Mouse (Mus musculus): ENCODE results near the gene Prkn. TPM values are rescaled to one million over a fixed set of nuclear protein-coding genes. Genes with fewer than 3 reads are reported as not detected.

Gene Prkn
- polyA plus RNA-seq, 1 experiment from 2014 or later = 2.1 TPM

- ATAC-seq (ENCODE audit: low FRiP score, low read depth) = no peak
- WGBS = 71% methylated on average over 3 of the region's 3 CpGs
Measured at GRCm38 (mm10) chr17:12039922-12040321, 1199.7 kb downstream of the Prkn start.

GRCm38 (mm10) chr17:12040546-12040945, 1200.4 kb downstream of the Prkn start:
- Histone ChIP-seq H3K9me3 (no peaks in the 10 kb centered on the region), H3K4me2 (replicated peaks) (no peak overlapping the region), H3K9ac (no peak overlapping the region), H3K27me3 (peaks cover 8% of the 10 kb centered on the region), H3K4me3 (no peak overlapping the region), H3K27ac (no peak overlapping the region), H3K4me1 (peaks cover 7% of the 10 kb centered on the region; the same call in 1 of the 2 replicates), H3K36me3 (no peaks in the 10 kb centered on the region)
- no peak for ATAC-seq (ENCODE audit: low FRiP score, low read depth)
- WGBS = 77% methylated on average over 5 of the region's 5 CpGs

More at GRCm38 (mm10) chr17:12039922-12040321, 1199.7 kb downstream of the Prkn start:
- no peak overlapping the region for H3K4me2 ChIP-seq (replicated peaks)
- H3K27me3 ChIP-seq = peaks cover 13% of the 10 kb centered on the region
- H3K4me1 ChIP-seq = peaks cover 5% of the 10 kb centered on the region; the same call in 1 of the 2 replicates
- no peaks in the 10 kb centered on the region for H3K36me3 ChIP-seq
- H3K4me3 ChIP-seq = no peak overlapping the region
- H3K9ac ChIP-seq = no peak overlapping the region
- H3K9me3 ChIP-seq = no peaks in the 10 kb centered on the region
- H3K27ac ChIP-seq = no peak overlapping the region

- H3K36me3 ChIP-seq = no peaks in the 10 kb centered on the region
- ATAC-seq (ENCODE audit: low FRiP score, low read depth) = no peak
- H3K4me3 ChIP-seq = no peak overlapping the region
- no peaks in the 10 kb centered on the region for H3K9me3 ChIP-seq
- no peak overlapping the region for H3K4me2 ChIP-seq (replicated peaks)
- H3K27ac ChIP-seq = no peak overlapping the region
- WGBS = 89% methylated on average over 5 of the region's 5 CpGs
- H3K9ac ChIP-seq = no peak overlapping the region
- peaks cover 12% of the 10 kb centered on the region for H3K4me1 ChIP-seq
- H3K27me3 ChIP-seq = peaks cover 12% of the 10 kb centered on the region
Measured at GRCm38 (mm10) chr17:12041091-12041655, 1201.0 kb downstream of the Prkn start.

GRCm38 (mm10) chr17:12042561-12043256, 1202.5 kb downstream of the Prkn start:
- no peak overlapping the region for H3K27ac ChIP-seq
- H3K27me3 ChIP-seq = peaks cover 12% of the 10 kb centered on the region
- WGBS = 64% methylated on average over 14 of the region's 14 CpGs
- peaks cover 13% of the 10 kb centered on the region for H3K4me1 ChIP-seq
- no peak overlapping the region for H3K9ac ChIP-seq
- H3K36me3 ChIP-seq = no peaks in the 10 kb centered on the region
- ATAC-seq (ENCODE audit: low FRiP score, low read depth) = no peak
- no peak overlapping the region for H3K4me2 ChIP-seq (replicated peaks)
- no peak overlapping the region for H3K4me3 ChIP-seq
- no peaks in the 10 kb centered on the region for H3K9me3 ChIP-seq

GRCm38 (mm10) chr17:12044222-12044621, 1204.0 kb downstream of the Prkn start:
- no peak for ATAC-seq (ENCODE audit: low FRiP score, low read depth)
- peak overlapping the region; percentile 32; the same call in 1 of the 2 replicates for H3K4me2 ChIP-seq (replicated peaks)
- H3K4me1 ChIP-seq = peaks cover 13% of the 10 kb centered on the region
- H3K27me3 ChIP-seq = peaks cover 12% of the 10 kb centered on the region
- H3K27ac ChIP-seq = no peak overlapping the region
- no peak overlapping the region for H3K9ac ChIP-seq
- H3K4me3 ChIP-seq = no peak overlapping the region
- H3K9me3 ChIP-seq = no peaks in the 10 kb centered on the region
- 54% methylated on average over 8 of the region's 8 CpGs for WGBS
- H3K36me3 ChIP-seq = no peaks in the 10 kb centered on the region

- Histone ChIP-seq H3K9ac (no peak overlapping the region), H3K27me3 (peaks cover 12% of the 10 kb centered on the region), H3K4me1 (peaks cover 13% of the 10 kb centered on the region), H3K27ac (no peak overlapping the region; the same call in 1 of the 2 replicates), H3K36me3 (no peaks in the 10 kb centered on the region), H3K4me2 (replicated peaks) (no peak overlapping the region), H3K4me3 (no peak overlapping the region), H3K9me3 (no peaks in the 10 kb centered on the region)
- ATAC-seq (ENCODE audit: low FRiP score, low read depth) = peak; percentile 46; the same call in 1 of the 2 replicates
- WGBS = 52% methylated on average over 5 of the region's 5 CpGs
Measured at GRCm38 (mm10) chr17:12045861-12046273, 1205.7 kb downstream of the Prkn start.

- Histone ChIP-seq H3K4me1 (peaks cover 13% of the 10 kb centered on the region), H3K9ac (no peak overlapping the region), H3K27me3 (peaks cover 12% of the 10 kb centered on the region), H3K36me3 (no peaks in the 10 kb centered on the region), H3K4me3 (no peak overlapping the region), H3K9me3 (no peaks in the 10 kb centered on the region), H3K27ac (no peak overlapping the region), H3K4me2 (replicated peaks) (no peak overlapping the region)
- WGBS = 75% methylated on average over 7 of the region's 7 CpGs
- no peak for ATAC-seq (ENCODE audit: low FRiP score, low read depth)
Measured at GRCm38 (mm10) chr17:12047032-12047431, 1206.8 kb downstream of the Prkn start.

GRCm38 (mm10) chr17:12047523-12047922, 1207.3 kb downstream of the Prkn start:
- H3K9ac ChIP-seq = no peak overlapping the region
- no peak overlapping the region for H3K4me3 ChIP-seq
- ATAC-seq (ENCODE audit: low FRiP score, low read depth) = no peak
- H3K9me3 ChIP-seq = no peaks in the 10 kb centered on the region
- H3K27ac ChIP-seq = no peak overlapping the region
- H3K4me2 ChIP-seq (replicated peaks) = no peak overlapping the region
- peaks cover 13% of the 10 kb centered on the region for H3K4me1 ChIP-seq
- WGBS = 27% methylated on average over 6 of the region's 6 CpGs
- H3K27me3 ChIP-seq = peaks cover 12% of the 10 kb centered on the region
- H3K36me3 ChIP-seq = no peaks in the 10 kb centered on the region

- H3K9ac ChIP-seq = no peak overlapping the region
- H3K27me3 ChIP-seq = peaks cover 7% of the 10 kb centered on the region
- H3K4me2 ChIP-seq (replicated peaks) = no peak overlapping the region
- H3K27ac ChIP-seq = no peak overlapping the region
- H3K9me3 ChIP-seq = no peaks in the 10 kb centered on the region
- 71% methylated on average over 9 of the region's 9 CpGs for WGBS
- peaks cover 13% of the 10 kb centered on the region for H3K4me1 ChIP-seq
- no peak overlapping the region for H3K4me3 ChIP-seq
- no peak for ATAC-seq (ENCODE audit: low FRiP score, low read depth)
- no peaks in the 10 kb centered on the region for H3K36me3 ChIP-seq
Measured at GRCm38 (mm10) chr17:12048695-12049490, 1208.7 kb downstream of the Prkn start.

- WGBS = 75% methylated on average over 5 of the region's 5 CpGs
- no peak overlapping the region for H3K9ac ChIP-seq
- 0 out of 2 replicates have a peak, but pooled peaks cover 4% of the 10 kb centered on the region for H3K27me3 ChIP-seq
- no peak overlapping the region for H3K27ac ChIP-seq
- ATAC-seq (ENCODE audit: low FRiP score, low read depth) = no peak
- H3K4me3 ChIP-seq = no peak overlapping the region
- no peak overlapping the region for H3K4me2 ChIP-seq (replicated peaks)
- peaks cover 7% of the 10 kb centered on the region for H3K4me1 ChIP-seq
- no peaks in the 10 kb centered on the region for H3K36me3 ChIP-seq
- H3K9me3 ChIP-seq = no peaks in the 10 kb centered on the region
Measured at GRCm38 (mm10) chr17:12050261-12050660, 1210.1 kb downstream of the Prkn start.

GRCm38 (mm10) chr17:12051031-12051430, 1210.8 kb downstream of the Prkn start:
- no peak for ATAC-seq (ENCODE audit: low FRiP score, low read depth)

GRCm38 (mm10) chr17:12052651-12053050, 1212.5 kb downstream of the Prkn start:
- Histone ChIP-seq H3K9me3 (no peaks in the 10 kb centered on the region), H3K4me1 (no peaks in the 10 kb centered on the region), H3K27ac (no peak overlapping the region), H3K4me2 (replicated peaks) (no peak overlapping the region), H3K4me3 (no peak overlapping the region), H3K27me3 (no peaks in the 10 kb centered on the region), H3K36me3 (no peaks in the 10 kb centered on the region), H3K9ac (no peak overlapping the region)
- no peak for ATAC-seq (ENCODE audit: low FRiP score, low read depth)
- 90% methylated on average over 12 of the region's 12 CpGs for WGBS

More at GRCm38 (mm10) chr17:12051031-12051430, 1210.8 kb downstream of the Prkn start:
- Histone ChIP-seq H3K4me2 (replicated peaks) (no peak overlapping the region), H3K4me1 (peaks cover 2% of the 10 kb centered on the region; the same call in 1 of the 2 replicates), H3K4me3 (no peak overlapping the region), H3K9me3 (no peaks in the 10 kb centered on the region), H3K27ac (no peak overlapping the region), H3K36me3 (no peaks in the 10 kb centered on the region), H3K27me3 (0 out of 2 replicates have a peak, but pooled peaks cover under 1% of the 10 kb centered on the region), H3K9ac (no peak overlapping the region)
- 86% methylated on average over 3 of the region's 3 CpGs for WGBS
